Mouse (Mus musculus) cerebellum, adult 2 months (tissue): ENCODE measurements around the gene Lrrk1. TPM values are rescaled to one million over a fixed set of nuclear protein-coding genes. Genes with fewer than 3 reads are reported as not detected.

Source experiments
- DNase-seq, 2 experiments: peaks; one replicate each; pipeline ENCODE4 v3.0.0; 2021
- H3K27ac ChIP-seq: fragments of 200-500 bp; 2 replicates; pipeline ENCODE4 v1.5.1; 2012; ENCODE audit warnings: low read length, control low read depth, inconsistent platforms; ENCODE audit not compliant: insufficient read depth
- H3K27me3 ChIP-seq: fragments of 200-500 bp; 2 replicates; pipeline ENCODE4 v1.6.1; 2012; ENCODE audit warnings: inconsistent platforms, mild to moderate bottlenecking, low read length, moderate library complexity; ENCODE audit not compliant: control insufficient read depth, insufficient read depth
- H3K4me1 ChIP-seq: fragments of 200-500 bp; 2 replicates; pipeline ENCODE4 v1.6.1; 2011; ENCODE audit warnings: low read length; ENCODE audit not compliant: control insufficient read depth, insufficient read depth
- H3K4me3 ChIP-seq: fragments of 200-500 bp; replicated peaks from 2 replicates; pipeline ENCODE3; 2011; ENCODE audit warnings: mild to moderate bottlenecking, low read depth, low read length, control low read depth; ENCODE audit not compliant: insufficient read depth
- CTCF ChIP-seq: fragments of 200-500 bp; IDR thresholded peaks from 2 replicates; pipeline ENCODE4 v1.5.1; 2011; ENCODE audit warnings: low read depth, mild to moderate bottlenecking, control low read depth, low read length, moderate library complexity, borderline replicate concordance; ENCODE audit not compliant: insufficient read depth
- POLR2A ChIP-seq: fragments of 200-500 bp; IDR thresholded peaks from 2 replicates; pipeline ENCODE4 v1.6.1; 2011; ENCODE audit warnings: low read length, control low read depth, borderline replicate concordance; ENCODE audit not compliant: insufficient read depth
- WGBS: fragments of 180-500 bp; shearing (Covaris S2); methylation state at CpG from one replicate; pipeline ENCODE4 v1.1.7; 2018; 5-methylcytosine and 5-hydroxymethylcytosine counted together
- polyA plus RNA-seq: library from polyadenylated mRNA; depleted of rRNA; stranded (reverse); fragments of >200 nt; gene quantifications from 2 replicates; pipeline ENCODE4 v1.2.3, GENCODE M21; 2012

The Lrrk1 gene
- polyA plus RNA-seq, 1 experiment, result 2.6 TPM

DNA sequence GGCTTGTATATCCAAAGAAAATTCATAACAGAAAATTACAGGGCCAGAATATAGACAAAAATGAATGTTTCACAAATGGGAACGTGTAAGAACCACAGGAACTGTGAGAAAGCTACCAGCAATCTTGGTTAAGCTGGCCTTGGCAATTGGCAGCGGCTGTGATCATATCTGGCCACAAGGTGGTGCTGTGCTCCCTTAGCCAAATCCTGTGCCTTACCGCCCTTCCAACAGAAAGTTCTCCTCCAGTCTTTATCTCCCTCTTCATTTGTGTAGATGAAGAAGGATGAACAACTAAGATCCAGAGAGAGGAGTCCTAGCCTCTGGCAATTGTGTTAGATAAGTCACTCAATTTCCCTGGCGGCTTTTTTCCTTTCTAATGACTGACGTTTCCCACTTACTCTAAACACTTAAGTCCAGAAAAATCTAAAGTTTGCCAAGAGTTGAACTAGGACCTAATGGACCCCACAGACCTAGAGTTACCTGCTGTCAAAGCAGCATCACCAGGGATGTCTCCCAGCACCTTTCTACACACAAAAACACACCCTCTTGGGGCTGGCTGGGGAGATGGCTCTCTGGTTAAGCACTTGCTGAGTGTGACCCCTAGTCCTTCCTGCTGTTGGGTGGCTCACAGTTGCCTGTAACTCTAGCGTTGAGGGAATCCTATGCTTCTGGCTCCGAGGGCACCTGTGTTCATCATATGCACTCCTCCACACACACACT, 78.0 kb downstream of the Lrrk1 start:
- Histone ChIP-seq H3K27ac (no peak overlapping the region), H3K4me1 (peaks cover 3% of the 10 kb centered on the region; the same call in 1 of the 2 replicates), H3K27me3 (no peaks in the 10 kb centered on the region), H3K4me3 (no peak overlapping the region)
- DNase-seq, result peak; percentile 28 to 44
- 45% methylated on average over 7 of the region's 7 CpGs for WGBS
- no peak for TF ChIP-seq POLR2A
- peak; percentile 84 for TF ChIP-seq CTCF

DNA sequence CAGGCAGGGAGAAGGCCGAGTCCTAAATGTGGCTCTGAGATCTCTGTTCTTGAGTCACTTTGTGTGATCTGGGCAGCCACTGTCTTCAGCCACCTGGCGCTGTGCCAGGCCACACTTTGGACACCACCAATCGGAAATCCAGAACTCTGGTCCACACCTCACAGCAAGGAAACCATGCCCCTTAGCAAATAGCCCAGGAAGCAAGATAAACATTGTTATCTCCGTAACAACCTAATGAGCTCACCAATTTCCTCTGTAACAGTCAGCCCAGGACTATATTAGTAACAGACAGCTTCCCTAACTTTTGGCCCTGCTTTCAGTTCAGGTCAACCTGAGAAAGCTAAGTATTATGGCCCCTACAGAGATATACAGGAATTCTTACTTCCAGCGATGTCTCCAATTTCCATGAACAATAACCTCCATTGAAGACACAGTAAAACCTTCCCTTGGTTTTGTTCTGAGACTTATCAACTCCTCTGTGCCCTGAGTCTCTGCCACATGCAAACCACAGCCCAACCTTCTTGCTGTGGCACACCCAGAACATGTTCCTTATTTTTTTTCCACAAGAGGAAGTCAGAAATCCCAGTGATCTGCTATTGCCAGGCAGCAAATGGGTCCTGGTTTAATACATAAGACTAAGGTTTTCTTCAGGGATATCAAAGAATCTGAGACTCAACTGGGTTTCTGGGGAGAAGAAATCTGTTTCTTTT, 78.8 kb downstream of the Lrrk1 start:
- no peak overlapping the region for H3K4me3 ChIP-seq
- H3K4me1 ChIP-seq, result peaks cover 3% of the 10 kb centered on the region; the same call in 1 of the 2 replicates
- no peak for DNase-seq
- 54% methylated on average over 5 of the region's 5 CpGs for WGBS
- TF ChIP-seq CTCF (no peak), POLR2A (no peak)
- H3K27me3 ChIP-seq, result no peaks in the 10 kb centered on the region
- no peak overlapping the region for H3K27ac ChIP-seq

DNA sequence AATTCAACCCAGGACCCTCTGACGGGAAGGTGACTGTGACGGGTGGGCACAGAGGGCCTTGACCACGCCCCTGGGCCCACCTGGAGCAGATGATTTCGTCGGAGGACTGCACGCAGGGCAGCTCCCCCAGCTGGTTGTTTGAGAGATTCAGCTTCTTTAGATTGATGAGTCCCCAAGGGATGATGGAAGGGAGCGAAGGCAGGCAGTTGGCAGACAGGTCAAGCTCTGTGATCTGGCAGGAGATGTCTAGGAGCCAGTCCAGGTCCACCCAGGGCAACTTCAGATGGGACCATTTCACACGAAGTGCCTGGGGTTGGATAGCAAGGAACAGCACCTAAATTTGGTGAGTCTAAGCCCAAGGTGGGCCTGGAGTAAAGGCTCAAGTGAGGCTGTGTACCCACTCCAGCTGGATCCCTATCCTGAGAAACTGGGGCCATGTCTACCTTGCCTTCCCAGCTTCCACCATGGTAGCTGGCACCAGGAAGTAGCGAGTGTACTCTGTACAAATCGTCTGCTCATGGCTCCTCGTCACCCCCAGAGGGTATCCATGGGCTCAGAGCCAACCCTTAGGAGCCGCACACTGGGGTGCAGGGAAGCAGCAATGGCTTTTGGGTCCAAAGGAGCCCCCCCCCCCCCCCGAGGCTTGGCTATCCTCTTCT, 79.4 kb downstream of the Lrrk1 start:
- TF ChIP-seq CTCF, result no peak
- no peak for DNase-seq
- Histone ChIP-seq H3K27ac (no peak overlapping the region), H3K4me3 (no peak overlapping the region), H3K4me1 (peaks cover 3% of the 10 kb centered on the region; the same call in 1 of the 2 replicates), H3K27me3 (no peaks in the 10 kb centered on the region)
- 54% methylated on average over 13 of the region's 13 CpGs for WGBS

DNA sequence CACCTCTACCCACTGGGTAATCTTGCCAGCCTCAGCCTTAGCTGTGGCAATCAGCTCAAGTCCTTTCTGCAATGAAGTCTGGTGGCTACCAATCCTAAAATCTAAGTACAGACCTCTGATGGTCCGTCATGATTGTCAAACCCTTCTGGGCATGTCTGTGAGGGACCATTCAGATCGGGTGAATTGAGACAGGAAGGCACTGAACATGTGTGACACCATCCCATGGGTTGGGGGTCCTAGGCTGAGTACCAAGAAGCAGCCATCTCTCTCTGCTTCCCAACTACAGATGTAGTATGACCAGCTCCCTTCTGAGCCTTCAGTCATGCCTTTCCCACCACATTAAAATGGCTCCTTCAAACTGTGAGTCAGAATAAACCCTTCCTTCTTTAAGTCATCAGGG, 80.4 kb downstream of the Lrrk1 start:
- Histone ChIP-seq H3K4me3 (no peak overlapping the region), H3K27me3 (no peaks in the 10 kb centered on the region), H3K4me1 (peaks cover 3% of the 10 kb centered on the region; the same call in 1 of the 2 replicates), H3K27ac (no peak overlapping the region)
- WGBS, result 74% methylated on average over 2 of the region's 2 CpGs
- TF ChIP-seq CTCF (no peak), POLR2A (no peak)
- DNase-seq, result no peak

DNA sequence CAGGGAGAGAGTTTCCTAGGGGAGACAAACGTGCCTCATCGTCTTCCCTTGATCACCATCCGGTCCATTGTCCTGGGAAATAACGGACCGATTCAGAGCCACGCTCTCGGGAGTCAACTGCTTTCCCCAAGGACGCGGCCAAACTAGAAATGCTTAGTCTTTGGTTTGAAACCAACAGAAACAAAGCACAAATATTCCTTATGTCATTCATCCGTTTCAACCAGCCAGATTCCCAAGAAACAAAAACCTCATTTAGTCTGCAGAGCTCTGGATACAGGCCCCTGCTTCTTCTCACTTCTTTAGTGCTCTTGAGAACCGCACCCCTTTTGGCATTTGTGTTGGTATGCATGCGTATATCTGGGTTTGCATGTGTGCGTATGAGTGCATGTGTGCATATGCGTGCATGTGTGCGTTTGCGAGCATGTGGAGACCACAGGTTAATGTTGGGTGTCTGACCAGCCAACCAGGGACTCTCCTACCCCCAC, 82.4 kb downstream of the Lrrk1 start:
- Histone ChIP-seq H3K27ac (no peak overlapping the region), H3K4me3 (no peak overlapping the region), H3K4me1 (no peaks in the 10 kb centered on the region), H3K27me3 (no peaks in the 10 kb centered on the region)
- DNase-seq, result no peak
- 77% methylated on average over 16 of the region's 16 CpGs for WGBS
- TF ChIP-seq POLR2A, result no peak
- no peak for TF ChIP-seq CTCF

DNA sequence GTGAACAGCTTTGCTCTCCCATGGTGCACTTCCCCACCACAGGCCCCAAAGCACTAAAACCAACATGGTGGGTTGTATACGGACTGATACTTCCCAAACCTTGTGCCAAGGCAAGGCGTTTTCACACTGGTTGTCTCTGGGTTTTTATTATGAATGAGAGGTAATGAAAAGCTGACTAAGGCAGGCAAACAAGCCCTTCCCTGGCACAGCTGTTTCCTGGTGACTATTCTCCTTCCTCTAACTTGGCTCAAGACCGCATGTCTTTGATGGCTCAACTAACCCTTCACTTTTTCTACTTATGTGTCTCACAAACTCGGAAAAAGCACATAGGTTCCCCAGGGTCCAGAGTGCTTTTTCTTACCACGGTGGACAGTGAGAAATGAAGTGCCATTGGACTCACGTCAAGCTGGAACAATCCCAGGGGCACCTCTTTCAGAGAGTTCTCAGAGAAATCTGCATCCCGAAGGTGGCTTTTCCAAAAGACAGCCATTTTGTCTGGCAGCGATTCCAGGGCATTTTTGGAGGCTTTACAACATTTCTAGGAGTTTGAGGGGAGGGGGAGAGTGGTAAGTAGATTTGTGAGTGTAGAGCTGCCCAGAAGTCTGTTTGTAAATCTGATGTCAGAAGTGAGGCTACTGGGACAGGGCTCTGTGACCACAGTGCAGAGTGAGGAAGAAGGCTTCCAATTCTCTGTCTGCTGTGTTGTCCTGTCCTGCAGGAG, 83.0 kb downstream of the Lrrk1 start:
- no peaks in the 10 kb centered on the region for H3K4me1 ChIP-seq
- no peak overlapping the region for H3K4me3 ChIP-seq
- H3K27ac ChIP-seq, result no peak overlapping the region
- 39% methylated on average over 8 of the region's 8 CpGs for WGBS
- no peaks in the 10 kb centered on the region for H3K27me3 ChIP-seq
- DNase-seq, result no peak
- TF ChIP-seq POLR2A (no peak), CTCF (no peak)

DNA sequence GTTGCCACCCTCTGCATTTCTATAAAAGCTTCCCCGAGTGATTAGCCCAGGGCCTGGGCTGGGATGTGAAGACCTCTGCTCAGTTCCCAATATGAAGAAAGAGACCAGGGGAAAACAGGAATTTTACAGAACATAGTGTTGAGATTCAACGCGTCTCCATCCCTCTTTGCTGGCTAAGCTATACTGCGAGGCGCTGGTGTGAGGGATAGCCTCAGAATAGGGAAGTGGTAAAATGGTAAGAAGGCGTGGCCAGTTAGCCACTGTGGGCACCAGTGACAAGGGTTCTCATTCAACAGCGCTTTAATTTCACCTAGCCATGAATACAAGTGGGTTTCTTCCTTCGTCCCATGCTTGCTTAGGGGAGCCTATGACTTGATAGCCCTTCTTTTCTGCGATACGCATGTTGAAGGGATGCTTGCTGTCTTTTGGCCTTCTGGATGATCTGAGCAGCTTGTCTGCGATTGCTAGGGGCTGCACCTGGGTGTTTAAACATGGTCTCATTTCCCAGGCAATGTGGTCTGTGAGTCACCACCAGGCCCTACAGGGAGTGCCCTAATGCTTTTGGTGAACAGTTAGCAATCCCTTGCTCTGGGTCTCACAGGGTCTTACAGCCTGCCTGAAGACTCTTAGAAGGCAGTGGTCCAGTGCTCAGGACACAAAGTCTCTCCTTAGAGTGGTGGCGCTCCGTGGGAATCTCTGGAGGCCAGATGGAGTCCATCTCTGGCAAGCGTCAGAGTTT, 84.1 kb downstream of the Lrrk1 start:
- no peak overlapping the region for H3K27ac ChIP-seq
- no peak for DNase-seq
- H3K4me3 ChIP-seq, result no peak overlapping the region
- H3K4me1 ChIP-seq, result no peaks in the 10 kb centered on the region
- no peaks in the 10 kb centered on the region for H3K27me3 ChIP-seq
- TF ChIP-seq CTCF, result no peak
- WGBS, result 89% methylated on average over 14 of the region's 14 CpGs
